Mouse (Mus musculus): ENCODE data around the gene Rrbp1. TPM values are rescaled to one million over a fixed set of nuclear protein-coding genes. Genes with fewer than 3 reads are reported as not detected.

Rrbp1 gene
- polyA plus RNA-seq, 1 experiment from 2014 or later, result 42.1 TPM

GRCm38 (mm10) chr2:143903376-143904045 lies 107.6 kb downstream of the Rrbp1 start:
- Histone ChIP-seq H3K4me2 (no peak overlapping the region), H3K27ac (replicated peaks) (no peak overlapping the region), H3K9me3 (no peaks in the 10 kb centered on the region), H3K27me3 (no peaks in the 10 kb centered on the region), H3K36me3 (no peaks in the 10 kb centered on the region), H3K9ac (no peak overlapping the region), H3K4me1 (replicated peaks) (no peaks in the 10 kb centered on the region), H3K4me3 (no peak overlapping the region)
- ATAC-seq (ENCODE audit: low read depth), result no peak
- WGBS, result 78% methylated on average over 9 of the region's 9 CpGs

DNA sequence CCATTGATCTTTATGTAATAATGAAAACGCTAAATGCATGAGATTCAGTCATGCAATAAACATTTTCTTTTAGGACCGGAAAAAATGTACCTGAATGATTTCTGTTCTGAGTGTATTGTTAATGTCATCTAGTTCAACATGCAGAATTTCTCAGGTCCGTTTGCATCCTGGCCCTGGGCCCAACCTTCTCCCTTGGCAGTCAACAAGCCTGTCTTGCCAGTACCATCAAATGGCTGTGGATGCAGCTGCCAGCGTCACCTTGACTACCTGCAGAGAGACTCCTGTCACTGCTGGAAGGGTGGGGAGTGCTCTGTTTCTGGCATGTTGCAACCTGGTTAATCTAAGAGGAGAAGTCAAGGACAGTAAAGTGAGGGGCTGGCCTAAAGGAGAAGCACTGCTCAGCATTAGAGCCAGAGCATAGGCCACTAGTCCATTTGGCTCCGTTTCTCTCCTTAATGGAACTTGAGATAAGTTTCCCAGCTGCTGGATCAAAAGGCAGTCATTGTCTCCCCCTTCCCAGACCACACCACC lies 110.2 kb downstream of the Rrbp1 start:
- ATAC-seq (ENCODE audit: low read depth), result no peak
- Histone ChIP-seq H3K27ac (replicated peaks) (no peak overlapping the region), H3K9me3 (no peaks in the 10 kb centered on the region), H3K27me3 (no peaks in the 10 kb centered on the region), H3K9ac (no peak overlapping the region), H3K4me1 (replicated peaks) (no peaks in the 10 kb centered on the region), H3K4me2 (no peak overlapping the region), H3K4me3 (no peak overlapping the region), H3K36me3 (no peaks in the 10 kb centered on the region)
- 85% methylated on average over 5 of the region's 5 CpGs for WGBS

DNA sequence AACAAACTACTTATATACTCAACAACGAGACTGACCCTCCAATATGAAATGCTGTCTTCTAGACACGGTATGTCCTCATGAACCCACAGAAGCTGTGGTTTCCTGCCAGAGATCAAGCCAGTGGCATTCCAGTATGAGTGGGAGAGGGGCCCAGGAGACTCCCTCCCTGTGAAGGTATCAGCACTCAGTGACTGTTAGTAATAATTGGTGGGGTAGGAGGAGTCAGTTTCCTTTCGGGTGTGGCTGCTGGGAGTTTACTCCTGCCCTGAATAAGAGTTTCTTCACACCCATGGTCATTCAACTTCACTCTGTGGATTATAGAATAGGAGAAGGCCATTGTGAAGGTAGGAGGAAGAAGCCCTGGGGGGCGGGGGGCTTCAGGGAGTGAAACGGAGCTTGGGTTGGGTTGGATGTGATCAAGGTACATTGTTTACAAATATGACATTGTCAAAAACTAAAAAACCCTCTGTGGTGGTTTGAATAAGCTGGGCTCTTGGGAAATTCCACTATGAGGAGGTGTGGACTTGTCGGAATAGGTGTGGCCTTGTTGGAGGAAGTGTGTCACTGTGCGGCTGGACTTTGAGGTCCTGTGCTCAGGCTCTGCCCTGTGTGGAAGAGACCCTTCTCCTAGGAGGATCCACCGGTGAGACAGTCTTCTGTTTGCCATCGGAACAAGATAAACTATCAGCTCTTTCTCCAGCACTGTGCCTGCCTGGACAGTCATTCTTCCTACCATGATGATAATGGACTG lies 111.4 kb downstream of the Rrbp1 start:
- H3K9ac ChIP-seq, result no peak overlapping the region
- 91% methylated on average over 9 of the region's 9 CpGs for WGBS
- H3K27me3 ChIP-seq, result no peaks in the 10 kb centered on the region
- no peak overlapping the region for H3K4me2 ChIP-seq
- H3K27ac ChIP-seq (replicated peaks), result no peak overlapping the region
- H3K4me3 ChIP-seq, result no peak overlapping the region
- no peaks in the 10 kb centered on the region for H3K4me1 ChIP-seq (replicated peaks)
- H3K36me3 ChIP-seq, result no peaks in the 10 kb centered on the region
- H3K9me3 ChIP-seq, result no peaks in the 10 kb centered on the region
- ATAC-seq (ENCODE audit: low read depth), result no peak

Other genes starting within 250 kb of the Rrbp1 start
- gene Bfsp1, start 148.1 kb downstream of the Rrbp1 start, polyA plus RNA-seq (2015; fragmentation: Nextera tagmentation; extraction: Ambion mirVana), result 1.1 and 1.5 TPM in 2 replicates
- 477 and 487 TPM in 2 replicates for gene Dstn, start 95.9 kb downstream of the Rrbp1 start, polyA plus RNA-seq (2015; fragmentation: Nextera tagmentation; extraction: Ambion mirVana)
- gene Banf2, start 21.8 kb upstream of the Rrbp1 start, polyA plus RNA-seq (2015; fragmentation: Nextera tagmentation; extraction: Ambion mirVana), result not detected in 2 replicates